Mouse (Mus musculus): ENCODE results near the gene Amn1.
"Not testable (repeated sequence)": the region's sequence is repeated elsewhere in the genome, so short reads cannot be mapped to it uniquely, and the experiment has no call there.

The Amn1 gene

GRCm38 (mm10) chr6:149154116-149155030 is 34.1 kb downstream of the Amn1 start:
- DNase-seq (ENCODE audit: low spot score): no peak

GRCm38 (mm10) chr6:149153473-149154115 is 34.9 kb downstream of the Amn1 start:
- no peak for DNase-seq (ENCODE audit: low spot score)

GRCm38 (mm10) chr6:149152119-149152518 is 36.4 kb downstream of the Amn1 start:
- DNase-seq (ENCODE audit: low spot score): no peak

GRCm38 (mm10) chr6:149148436-149149229 is 39.9 kb downstream of the Amn1 start:
- no peak for DNase-seq (ENCODE audit: low spot score)

GRCm38 (mm10) chr6:149145143-149145542 is 43.4 kb downstream of the Amn1 start:
- DNase-seq (ENCODE audit: low spot score): no peak

- DNase-seq (ENCODE audit: low spot score): peak; percentile 69
Observed at GRCm38 (mm10) chr6:149141393-149142173, 46.9 kb downstream of the Amn1 start.

- no peak for DNase-seq (ENCODE audit: low spot score)
Observed at GRCm38 (mm10) chr6:149139471-149139870, 49.0 kb downstream of the Amn1 start, which contains the start of gene Etfbkmt. TSS of gene Etfbkmt (plus strand) at chr6:149139849.

GRCm38 (mm10) chr6:149139011-149139410 is 49.5 kb downstream of the Amn1 start:
- no peak for DNase-seq (ENCODE audit: low spot score)

GRCm38 (mm10) chr6:149137936-149138335 is 50.6 kb downstream of the Amn1 start:
- DNase-seq (ENCODE audit: low spot score): no peak

GRCm38 (mm10) chr6:149135631-149136030 is 52.9 kb downstream of the Amn1 start:
- no peak for DNase-seq (ENCODE audit: low spot score)

GRCm38 (mm10) chr6:149134391-149135150 is 53.9 kb downstream of the Amn1 start:
- DNase-seq (ENCODE audit: low spot score): no peak

- DNase-seq (ENCODE audit: low spot score): no peak
Observed at GRCm38 (mm10) chr6:149132311-149133077, 56.0 kb downstream of the Amn1 start.

GRCm38 (mm10) chr6:149131111-149131510 is 57.4 kb downstream of the Amn1 start:
- no peak for DNase-seq (ENCODE audit: low spot score)

GRCm38 (mm10) chr6:149129870-149130269 is 58.6 kb downstream of the Amn1 start, which contains the start of gene Gm10203:
TSS of gene Gm10203 (plus strand) at chr6:149130170.
- not testable (repeated sequence) for DNase-seq (ENCODE audit: low spot score)

- DNase-seq (ENCODE audit: low spot score): no peak
Observed at GRCm38 (mm10) chr6:149126675-149127074, 61.8 kb downstream of the Amn1 start.

GRCm38 (mm10) chr6:149123042-149123441 is 65.5 kb downstream of the Amn1 start:
- DNase-seq (ENCODE audit: low spot score): no peak

GRCm38 (mm10) chr6:149119853-149120252 is 68.7 kb downstream of the Amn1 start:
- DNase-seq (ENCODE audit: low spot score): no peak

GRCm38 (mm10) chr6:149118935-149119334 is 69.6 kb downstream of the Amn1 start:
- no peak for DNase-seq (ENCODE audit: low spot score)

GRCm38 (mm10) chr6:149116992-149117391 is 71.5 kb downstream of the Amn1 start:
- no peak for DNase-seq (ENCODE audit: low spot score)

- DNase-seq (ENCODE audit: low spot score): no peak
Observed at GRCm38 (mm10) chr6:149108909-149109308, 79.6 kb downstream of the Amn1 start.

Measured in ovary, postnatal 10 days (tissue).